Mouse (Mus musculus): ENCODE data around the gene Abhd17a. TPM values are rescaled to one million over a fixed set of nuclear protein-coding genes. Genes with fewer than 3 reads are reported as not detected.

Abhd17a gene
- total RNA-seq, 4 experiments from 2014 or later: 70.5 to 80.7 (median 77.3) TPM

- peak; percentile 97 for DNase-seq (ENCODE audit: low spot score in 2 of 2)
These were observed 12.7 kb downstream of the Abhd17a start, which contains the start of gene Klf16 for GRCm38 (mm10) chr10:80577195-80578130. Klf16 (minus strand) TSS chr10:80577321.

GRCm38 (mm10) chr10:80576351-80577194 lies 13.6 kb downstream of the Abhd17a start:
- peak in 1 of 2 experiments; percentile 25 for DNase-seq (ENCODE audit: low spot score in 2 of 2)

GRCm38 (mm10) chr10:80575925-80576324 lies 14.2 kb downstream of the Abhd17a start:
- no peak for DNase-seq (ENCODE audit: low spot score in 2 of 2)

- no peak for DNase-seq (ENCODE audit: low spot score in 2 of 2)
These were observed 15.2 kb downstream of the Abhd17a start for GRCm38 (mm10) chr10:80574896-80575295.

- no peak for DNase-seq (ENCODE audit: low spot score in 2 of 2)
These were observed 16.2 kb downstream of the Abhd17a start for GRCm38 (mm10) chr10:80573944-80574343.

GRCm38 (mm10) chr10:80572477-80572876 lies 17.7 kb downstream of the Abhd17a start:
- DNase-seq (ENCODE audit: low spot score in 2 of 2): no peak

- peak in 1 of 2 experiments; percentile 5 for DNase-seq (ENCODE audit: low spot score in 2 of 2)
These were observed 19.0 kb downstream of the Abhd17a start for GRCm38 (mm10) chr10:80570871-80571836.

- DNase-seq (ENCODE audit: low spot score in 2 of 2): no peak
These were observed 19.7 kb downstream of the Abhd17a start for GRCm38 (mm10) chr10:80570419-80570818.

- DNase-seq (ENCODE audit: low spot score in 2 of 2): peak; percentile 70 to 75
These were observed 20.5 kb downstream of the Abhd17a start for GRCm38 (mm10) chr10:80569664-80570066.

GRCm38 (mm10) chr10:80568876-80569275 lies 21.3 kb downstream of the Abhd17a start:
- no peak for DNase-seq (ENCODE audit: low spot score in 2 of 2)

- peak; percentile 70 to 76 for DNase-seq (ENCODE audit: low spot score in 2 of 2)
These were observed 23.6 kb downstream of the Abhd17a start for GRCm38 (mm10) chr10:80566375-80567092.

GRCm38 (mm10) chr10:80561116-80561944 lies 28.8 kb downstream of the Abhd17a start, which contains the start of gene Rexo1:
Rexo1 (minus strand) TSS chr10:80561560.
- DNase-seq (ENCODE audit: low spot score in 2 of 2): peak; percentile 89 to 90

GRCm38 (mm10) chr10:80560621-80561020 lies 29.5 kb downstream of the Abhd17a start:
- DNase-seq (ENCODE audit: low spot score in 2 of 2): no peak

- DNase-seq (ENCODE audit: low spot score in 2 of 2): no peak
These were observed 30.7 kb downstream of the Abhd17a start for GRCm38 (mm10) chr10:80559431-80559830.

GRCm38 (mm10) chr10:80557346-80557965 lies 32.7 kb downstream of the Abhd17a start:
- peak; percentile 38 to 60 for DNase-seq (ENCODE audit: low spot score in 2 of 2)

GRCm38 (mm10) chr10:80553997-80554396 lies 36.1 kb downstream of the Abhd17a start:
- DNase-seq (ENCODE audit: low spot score in 2 of 2): no peak

GRCm38 (mm10) chr10:80553575-80553974 lies 36.6 kb downstream of the Abhd17a start:
- DNase-seq (ENCODE audit: low spot score in 2 of 2): no peak

GRCm38 (mm10) chr10:80552364-80552763 lies 37.8 kb downstream of the Abhd17a start:
- DNase-seq (ENCODE audit: low spot score in 2 of 2): no peak

- DNase-seq (ENCODE audit: low spot score in 2 of 2): no peak
These were observed 40.9 kb downstream of the Abhd17a start for GRCm38 (mm10) chr10:80549279-80549678.
